Mouse (Mus musculus): ENCODE results near the gene Tmtc1. TPM values are rescaled to one million over a fixed set of nuclear protein-coding genes. Genes with fewer than 3 reads are reported as not detected.
A peak's percentile ranks its signal among the peaks of the same experiment; 100 is the strongest.

Tmtc1 gene
- polyA plus RNA-seq, 1 experiment, result 3.3 TPM

DNA sequence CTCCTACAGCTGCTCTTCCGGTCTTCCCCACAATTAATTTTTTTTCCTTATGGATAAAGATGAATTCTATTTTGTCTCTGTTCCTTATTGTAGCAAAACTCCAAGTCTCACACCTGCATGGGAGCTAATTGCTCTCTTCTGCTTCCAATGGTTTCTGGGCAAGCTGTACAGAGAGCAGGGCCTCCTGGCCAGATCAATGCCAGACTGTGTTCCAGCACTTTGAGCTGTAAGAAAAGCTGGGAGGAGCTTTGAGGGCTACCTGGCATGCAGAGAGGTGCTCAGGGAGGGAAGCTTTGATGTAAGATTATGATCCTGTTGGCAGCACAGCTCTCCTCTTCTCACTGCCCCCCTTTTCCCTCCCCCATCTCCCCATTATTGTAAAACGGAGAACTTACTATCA is 10.6 kb upstream of the Tmtc1 start:
- Histone ChIP-seq H3K9ac (ENCODE audit: low read depth, poor library complexity, severe bottlenecking) (no peak overlapping the region), H3K4me3 (ENCODE audit: low read depth, low read length) (no peak overlapping the region), H3K9me3 (replicated peaks; ENCODE audit: control insufficient read depth, insufficient read depth, low read length, poor library complexity, severe bottlenecking) (peaks cover 4% of the 10 kb centered on the region), H3K27me3 (ENCODE audit: control insufficient read depth, insufficient read depth, low read length, poor library complexity, severe bottlenecking) (no peaks in the 10 kb centered on the region), H3K27ac (ENCODE audit: insufficient read depth, low read length) (no peak overlapping the region), H3K36me3 (ENCODE audit: control insufficient read depth, insufficient read depth, low read length, poor library complexity, severe bottlenecking) (no peaks in the 10 kb centered on the region), H3K4me1 (ENCODE audit: control insufficient read depth, insufficient read depth, low read length) (no peaks in the 10 kb centered on the region)
- TF ChIP-seq POLR2A (IDR thresholded peaks at IDR 0.05; ENCODE audit: insufficient read depth, low read length) (no peak), EP300 (IDR thresholded peaks at IDR 0.05; ENCODE audit: insufficient read depth, low read depth, low read length) (no peak), CTCF (IDR thresholded peaks at IDR 0.05; ENCODE audit: low read depth, low read length) (no peak)

DNA sequence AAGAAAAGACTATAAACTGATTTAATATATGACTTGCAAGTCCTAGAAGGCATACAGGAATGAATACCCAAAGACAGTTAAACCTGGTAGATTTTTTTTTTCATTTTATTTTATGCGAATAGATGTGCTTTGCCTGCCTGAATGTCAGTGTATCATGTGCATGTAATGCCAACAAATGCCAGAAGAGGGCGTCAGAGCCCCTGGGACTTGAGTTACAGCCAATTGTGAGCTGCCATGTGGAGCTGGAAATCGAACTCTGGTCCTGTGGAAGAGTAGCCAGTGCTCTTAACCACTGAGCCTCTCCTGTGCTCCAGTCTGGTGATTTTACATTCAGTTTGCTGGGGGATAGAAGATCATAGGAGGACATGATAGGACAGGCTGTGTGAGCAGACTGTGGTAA is 4.0 kb upstream of the Tmtc1 start:
- Histone ChIP-seq H3K9ac (ENCODE audit: low read depth, poor library complexity, severe bottlenecking) (no peak overlapping the region), H3K36me3 (ENCODE audit: control insufficient read depth, insufficient read depth, low read length, poor library complexity, severe bottlenecking) (no peaks in the 10 kb centered on the region), H3K4me1 (ENCODE audit: control insufficient read depth, insufficient read depth, low read length) (no peaks in the 10 kb centered on the region), H3K27me3 (ENCODE audit: control insufficient read depth, insufficient read depth, low read length, poor library complexity, severe bottlenecking) (0 out of 2 replicates have a peak, but pooled peaks cover under 1% of the 10 kb centered on the region), H3K9me3 (replicated peaks; ENCODE audit: control insufficient read depth, insufficient read depth, low read length, poor library complexity, severe bottlenecking) (no peaks in the 10 kb centered on the region), H3K27ac (ENCODE audit: insufficient read depth, low read length) (no peak overlapping the region), H3K4me3 (ENCODE audit: low read depth, low read length) (no peak overlapping the region)
- no peak for TF ChIP-seq EP300 (IDR thresholded peaks at IDR 0.05; ENCODE audit: insufficient read depth, low read depth, low read length)
- TF ChIP-seq POLR2A (IDR thresholded peaks at IDR 0.05; ENCODE audit: insufficient read depth, low read length), result no peak
- TF ChIP-seq CTCF (IDR thresholded peaks at IDR 0.05; ENCODE audit: low read depth, low read length), result peak; percentile 41

DNA sequence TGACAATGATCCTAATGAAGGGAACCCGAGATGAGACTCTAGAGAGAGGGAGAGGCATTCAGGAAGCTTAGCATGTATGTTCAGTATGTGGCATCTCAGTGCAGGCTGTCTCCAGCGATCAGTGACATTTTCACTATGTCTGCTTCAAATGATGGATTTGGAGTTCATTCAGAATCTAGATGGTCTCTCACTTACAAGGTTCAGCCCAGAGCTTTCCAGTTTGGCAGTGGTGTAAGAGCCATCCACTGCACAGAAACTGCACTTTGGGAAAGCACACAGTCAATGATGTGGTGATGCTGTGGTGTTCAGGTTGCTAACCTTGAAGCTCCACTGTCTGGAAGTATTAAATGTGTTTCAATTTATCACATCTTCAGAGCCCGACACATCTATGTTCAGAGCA is 1.9 kb upstream of the Tmtc1 start:
- Histone ChIP-seq H3K27ac (ENCODE audit: insufficient read depth, low read length) (no peak overlapping the region), H3K27me3 (ENCODE audit: control insufficient read depth, insufficient read depth, low read length, poor library complexity, severe bottlenecking) (0 out of 2 replicates have a peak, but pooled peaks cover 2% of the 10 kb centered on the region), H3K36me3 (ENCODE audit: control insufficient read depth, insufficient read depth, low read length, poor library complexity, severe bottlenecking) (no peaks in the 10 kb centered on the region), H3K4me3 (ENCODE audit: low read depth, low read length) (no peak overlapping the region), H3K9ac (ENCODE audit: low read depth, poor library complexity, severe bottlenecking) (no peak overlapping the region), H3K9me3 (replicated peaks; ENCODE audit: control insufficient read depth, insufficient read depth, low read length, poor library complexity, severe bottlenecking) (no peaks in the 10 kb centered on the region), H3K4me1 (ENCODE audit: control insufficient read depth, insufficient read depth, low read length) (peaks cover 2% of the 10 kb centered on the region)
- TF ChIP-seq EP300 (IDR thresholded peaks at IDR 0.05; ENCODE audit: insufficient read depth, low read depth, low read length) (no peak), POLR2A (IDR thresholded peaks at IDR 0.05; ENCODE audit: insufficient read depth, low read length) (no peak), CTCF (IDR thresholded peaks at IDR 0.05; ENCODE audit: low read depth, low read length) (no peak)

DNA sequence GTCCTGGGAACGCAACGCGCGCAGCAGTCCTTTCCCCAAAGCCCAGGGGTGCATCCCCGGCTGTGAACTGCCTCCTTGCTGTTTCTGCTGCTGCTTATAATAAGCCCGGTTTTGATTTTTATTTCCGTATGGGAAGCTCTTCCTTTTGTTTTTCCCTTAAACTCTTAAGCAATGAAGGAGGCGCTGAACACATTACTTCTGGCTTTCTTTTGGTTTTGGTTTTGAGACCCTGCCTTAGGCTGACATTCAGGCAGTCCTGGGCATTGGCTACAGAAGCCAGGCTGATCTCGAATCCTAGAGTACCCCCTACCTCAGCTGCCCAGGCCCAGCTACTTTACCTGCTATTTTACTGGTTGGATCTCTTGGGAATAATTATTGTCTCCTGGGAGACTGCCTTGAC is 607 bp upstream of the Tmtc1 start:
- no peaks in the 10 kb centered on the region for H3K9me3 ChIP-seq (replicated peaks; ENCODE audit: control insufficient read depth, insufficient read depth, low read length, poor library complexity, severe bottlenecking)
- H3K27ac ChIP-seq (ENCODE audit: insufficient read depth, low read length), result no peak overlapping the region
- peak overlapping the region; percentile 73 for H3K9ac ChIP-seq (ENCODE audit: low read depth, poor library complexity, severe bottlenecking)
- peak overlapping the region; percentile 94 for H3K4me3 ChIP-seq (ENCODE audit: low read depth, low read length)
- no peak for TF ChIP-seq POLR2A (IDR thresholded peaks at IDR 0.05; ENCODE audit: insufficient read depth, low read length)
- no peak for TF ChIP-seq CTCF (IDR thresholded peaks at IDR 0.05; ENCODE audit: low read depth, low read length)
- no peak for TF ChIP-seq EP300 (IDR thresholded peaks at IDR 0.05; ENCODE audit: insufficient read depth, low read depth, low read length)
- H3K4me1 ChIP-seq (ENCODE audit: control insufficient read depth, insufficient read depth, low read length), result peaks cover 2% of the 10 kb centered on the region
- H3K27me3 ChIP-seq (ENCODE audit: control insufficient read depth, insufficient read depth, low read length, poor library complexity, severe bottlenecking), result 0 out of 2 replicates have a peak, but pooled peaks cover 2% of the 10 kb centered on the region
- no peaks in the 10 kb centered on the region for H3K36me3 ChIP-seq (ENCODE audit: control insufficient read depth, insufficient read depth, low read length, poor library complexity, severe bottlenecking)

DNA sequence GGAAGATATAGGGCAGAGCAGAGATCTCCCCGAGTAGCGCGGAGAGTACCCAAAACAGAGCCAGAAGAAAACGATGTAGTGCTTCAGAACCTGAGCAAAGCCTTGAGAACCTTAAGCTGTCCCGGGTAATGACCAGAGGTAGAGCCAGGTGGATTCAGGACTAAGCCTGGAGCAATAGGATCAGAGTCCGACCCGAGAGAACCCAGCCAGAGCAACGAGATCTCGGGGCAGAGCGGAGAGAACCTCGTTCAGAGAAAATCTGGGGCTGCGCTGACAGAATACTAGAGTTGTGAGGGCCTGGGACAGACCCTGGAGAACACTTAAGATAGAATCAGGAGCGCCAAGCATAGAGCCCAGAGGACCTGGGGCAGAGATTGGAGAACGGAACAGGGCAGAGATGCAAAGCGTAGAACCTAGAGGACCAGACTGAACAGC is 881 bp downstream of the Tmtc1 start:
- TF ChIP-seq EP300 (IDR thresholded peaks at IDR 0.05; ENCODE audit: insufficient read depth, low read depth, low read length) (no peak), POLR2A (IDR thresholded peaks at IDR 0.05; ENCODE audit: insufficient read depth, low read length) (no peak), CTCF (IDR thresholded peaks at IDR 0.05; ENCODE audit: low read depth, low read length) (no peak)
- H3K27me3 ChIP-seq (ENCODE audit: control insufficient read depth, insufficient read depth, low read length, poor library complexity, severe bottlenecking), result 0 out of 2 replicates have a peak, but pooled peaks cover 2% of the 10 kb centered on the region
- H3K9ac ChIP-seq (ENCODE audit: low read depth, poor library complexity, severe bottlenecking), result peak overlapping the region; percentile 73
- H3K27ac ChIP-seq (ENCODE audit: insufficient read depth, low read length), result no peak overlapping the region
- H3K36me3 ChIP-seq (ENCODE audit: control insufficient read depth, insufficient read depth, low read length, poor library complexity, severe bottlenecking), result no peaks in the 10 kb centered on the region
- H3K4me1 ChIP-seq (ENCODE audit: control insufficient read depth, insufficient read depth, low read length), result peaks cover 2% of the 10 kb centered on the region
- no peaks in the 10 kb centered on the region for H3K9me3 ChIP-seq (replicated peaks; ENCODE audit: control insufficient read depth, insufficient read depth, low read length, poor library complexity, severe bottlenecking)
- H3K4me3 ChIP-seq (ENCODE audit: low read depth, low read length), result peak overlapping the region; percentile 94

DNA sequence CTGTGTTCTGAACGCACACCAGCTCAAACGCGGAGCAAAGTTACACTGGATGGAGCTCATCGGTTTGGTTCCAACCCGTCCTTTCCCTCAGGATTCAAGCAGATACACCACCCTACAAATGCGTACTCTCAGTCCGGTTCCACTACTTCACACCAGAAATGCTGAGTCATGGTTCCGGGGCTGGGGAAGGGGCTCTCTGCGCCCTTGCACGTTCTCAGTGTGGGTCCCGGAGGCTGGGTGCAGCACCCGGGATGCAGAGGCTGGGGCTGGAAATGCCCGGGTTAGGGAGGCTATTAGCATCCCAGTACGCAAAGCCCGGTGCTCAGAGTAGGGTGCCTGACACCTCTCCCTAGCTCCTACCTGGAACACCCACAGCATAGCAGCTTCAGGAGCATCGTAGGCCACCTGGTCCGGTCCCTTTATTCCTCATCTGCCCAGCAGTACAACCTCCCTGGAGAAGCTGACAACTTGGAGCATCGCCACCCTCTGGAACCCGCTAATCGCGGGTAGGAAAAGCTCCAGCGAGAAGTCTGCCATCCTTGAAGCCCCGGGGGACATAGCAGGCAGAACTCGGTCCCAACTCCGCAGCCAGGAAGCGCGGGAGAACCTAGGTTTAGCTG is 1.4 kb downstream of the Tmtc1 start:
- Histone ChIP-seq H3K27me3 (ENCODE audit: control insufficient read depth, insufficient read depth, low read length, poor library complexity, severe bottlenecking) (0 out of 2 replicates have a peak, but pooled peaks cover 2% of the 10 kb centered on the region), H3K9ac (ENCODE audit: low read depth, poor library complexity, severe bottlenecking) (peak overlapping the region; percentile 73), H3K9me3 (replicated peaks; ENCODE audit: control insufficient read depth, insufficient read depth, low read length, poor library complexity, severe bottlenecking) (no peaks in the 10 kb centered on the region), H3K36me3 (ENCODE audit: control insufficient read depth, insufficient read depth, low read length, poor library complexity, severe bottlenecking) (no peaks in the 10 kb centered on the region), H3K27ac (ENCODE audit: insufficient read depth, low read length) (no peak overlapping the region), H3K4me3 (ENCODE audit: low read depth, low read length) (peak overlapping the region; percentile 94), H3K4me1 (ENCODE audit: control insufficient read depth, insufficient read depth, low read length) (peaks cover 2% of the 10 kb centered on the region)
- 0 out of 2 replicates have a peak, but pooled peaks have one; percentile 31 for TF ChIP-seq EP300 (IDR thresholded peaks at IDR 0.05; ENCODE audit: insufficient read depth, low read depth, low read length)
- no peak for TF ChIP-seq POLR2A (IDR thresholded peaks at IDR 0.05; ENCODE audit: insufficient read depth, low read length)

Measured in ES-Bruce4 (cell line).